Mouse (Mus musculus) liver, embryonic 14.5 days (tissue): ENCODE data around the gene Cyp2j5.

Source experiments
- CTCF ChIP-seq: IDR thresholded peaks from 2 replicates; pipeline ENCODE4 v1.5.1; 2016; ENCODE audit warnings: antibody characterized with exemption, low read depth, control low read depth
- EP300 ChIP-seq: IDR thresholded peaks from 2 replicates; pipeline ENCODE4 v1.6.1; 2016; ENCODE audit warnings: antibody characterized with exemption, low read depth

DNA sequence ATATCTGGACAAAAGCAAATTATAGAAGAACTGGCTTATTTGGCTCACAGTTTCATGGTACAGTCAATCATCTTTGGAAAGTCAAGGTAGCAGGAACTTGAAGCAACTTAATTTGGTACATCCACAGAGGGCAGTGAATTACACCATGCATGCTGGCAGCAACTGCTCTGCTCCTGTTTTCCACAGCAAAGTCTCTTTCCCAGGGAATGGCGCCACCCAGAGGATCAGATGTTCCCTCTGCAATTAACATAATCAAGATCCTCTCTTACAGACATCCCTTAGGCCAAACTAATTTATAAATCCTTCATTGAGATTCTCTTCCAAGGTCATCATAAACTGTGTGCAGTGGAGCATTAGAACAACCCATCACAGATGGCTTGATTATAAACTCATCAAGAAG, 16.3 kb upstream of the Cyp2j5 start:
- TF ChIP-seq CTCF = 0 out of 2 replicates have a peak, but pooled peaks have one; percentile 4
- no peak for TF ChIP-seq EP300
